Mouse (Mus musculus): ENCODE measurements around the gene Nudt8. TPM values are rescaled to one million over a fixed set of nuclear protein-coding genes. Genes with fewer than 3 reads are reported as not detected.
"Not testable (repeated sequence)": the region's sequence is repeated elsewhere in the genome, so short reads cannot be mapped to it uniquely, and the experiment has no call there.

Gene Nudt8
- polyA plus RNA-seq, 1 experiment from 2014 or later, result 74.1 TPM

- H3K4me1 ChIP-seq (ENCODE audit: control insufficient read depth in 2 of 2, insufficient read depth in 2 of 2, low read length in 2 of 2), result peaks cover 0 to 6% of the 10 kb centered on the region in 2 experiments; a peak in 1 of 4 replicates
- no peak overlapping the region for H3K9ac ChIP-seq (ENCODE audit: low read length)
- no peak overlapping the region for H3K4me3 ChIP-seq (ENCODE audit: control insufficient read depth in 1 of 2, insufficient read depth in 1 of 2, low read depth in 1 of 2, low read length in 2 of 2)
- no peak overlapping the region for H3K4me2 ChIP-seq (ENCODE audit: low read length)
- no peak for ATAC-seq (ENCODE audit: insufficient number of reproducible peaks, insufficient read depth, low FRiP score, low read depth)
- no peak overlapping the region for H3K27ac ChIP-seq (replicated peaks in 1 of 2; ENCODE audit: control insufficient read depth in 1 of 2, insufficient read depth in 1 of 2, low read depth in 2 of 2, low read length in 2 of 2)
- no peaks in the 10 kb centered on the region for H3K36me3 ChIP-seq (ENCODE audit: control insufficient read depth, insufficient read depth, low read length)
- H3K27me3 ChIP-seq (ENCODE audit: control insufficient read depth, insufficient read depth, low read length), result 0 out of 2 replicates have a peak, but pooled peaks cover 3% of the 10 kb centered on the region
- no peaks in the 10 kb centered on the region for H3K9me3 ChIP-seq (ENCODE audit: control insufficient read depth, low read length)
Measured at GRCm38 (mm10) chr19:3959030-3959429, 41.4 kb upstream of the Nudt8 start.

DNA sequence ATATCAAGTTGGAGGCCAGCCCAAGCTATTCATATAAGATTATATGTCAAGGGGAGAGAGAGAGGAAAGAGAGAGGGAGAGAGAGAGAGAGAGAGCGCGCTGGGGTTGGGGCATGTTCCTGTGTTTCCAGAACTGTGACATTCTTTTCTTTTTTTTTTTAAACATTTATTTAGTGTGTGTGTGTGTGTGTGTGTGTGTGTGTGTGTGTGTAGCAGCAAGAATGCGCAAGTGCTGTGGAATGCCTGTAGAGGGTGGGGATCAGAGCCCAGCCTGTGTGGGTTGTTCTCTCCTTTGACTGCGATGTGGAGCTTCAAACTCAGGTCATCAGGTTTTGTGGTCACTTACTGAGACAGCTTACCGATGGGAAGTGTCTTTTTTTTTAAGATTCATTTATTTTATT lies 40.2 kb upstream of the Nudt8 start:
- H3K4me2 ChIP-seq (ENCODE audit: low read length), result no peak overlapping the region
- H3K9me3 ChIP-seq (ENCODE audit: control insufficient read depth, low read length), result no peaks in the 10 kb centered on the region
- no peak for ATAC-seq (ENCODE audit: insufficient number of reproducible peaks, insufficient read depth, low FRiP score, low read depth)
- H3K36me3 ChIP-seq (ENCODE audit: control insufficient read depth, insufficient read depth, low read length), result no peaks in the 10 kb centered on the region
- H3K9ac ChIP-seq (ENCODE audit: low read length), result no peak overlapping the region
- 82% methylated on average over 5 of the region's 5 CpGs for WGBS
- H3K4me1 ChIP-seq (ENCODE audit: control insufficient read depth in 2 of 2, insufficient read depth in 2 of 2, low read length in 2 of 2), result peaks cover 0 to 6% of the 10 kb centered on the region in 2 experiments; a peak in 1 of 4 replicates
- H3K27me3 ChIP-seq (ENCODE audit: control insufficient read depth, insufficient read depth, low read length), result 0 out of 2 replicates have a peak, but pooled peaks cover 3% of the 10 kb centered on the region
- no peak overlapping the region for H3K4me3 ChIP-seq (ENCODE audit: control insufficient read depth in 1 of 2, insufficient read depth in 1 of 2, low read depth in 1 of 2, low read length in 2 of 2)
- H3K27ac ChIP-seq (replicated peaks in 1 of 2; ENCODE audit: control insufficient read depth in 1 of 2, insufficient read depth in 1 of 2, low read depth in 2 of 2, low read length in 2 of 2), result no peak overlapping the region

DNA sequence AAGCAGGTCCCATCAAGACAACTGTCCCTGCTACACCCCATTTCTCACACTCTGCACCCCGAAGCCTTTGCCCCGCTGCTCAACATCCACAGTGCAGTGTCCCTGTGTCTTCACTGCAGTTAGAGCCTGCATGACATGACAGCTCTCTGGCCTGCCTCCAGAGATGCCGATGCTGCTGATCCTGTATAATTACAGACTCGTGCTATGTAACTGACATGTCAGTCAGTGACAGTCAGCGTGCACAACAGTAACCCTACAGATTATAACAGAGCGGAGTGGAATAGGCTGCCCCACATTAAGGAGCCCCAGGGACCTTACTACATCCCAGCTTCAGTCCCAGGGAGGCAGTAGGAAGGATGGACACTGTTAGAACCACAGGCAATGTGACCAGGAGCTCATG lies 38.6 kb upstream of the Nudt8 start:
- ATAC-seq (ENCODE audit: insufficient number of reproducible peaks, insufficient read depth, low FRiP score, low read depth); H3K27ac ChIP-seq (replicated peaks in 1 of 2; ENCODE audit: control insufficient read depth in 1 of 2, insufficient read depth in 1 of 2, low read depth in 2 of 2, low read length in 2 of 2); H3K9me3 ChIP-seq (ENCODE audit: control insufficient read depth, low read length); H3K4me1 ChIP-seq (ENCODE audit: control insufficient read depth in 2 of 2, insufficient read depth in 2 of 2, low read length in 2 of 2); H3K27me3 ChIP-seq (ENCODE audit: control insufficient read depth, insufficient read depth, low read length); H3K4me3 ChIP-seq (ENCODE audit: control insufficient read depth in 1 of 2, insufficient read depth in 1 of 2, low read depth in 1 of 2, low read length in 2 of 2); H3K36me3 ChIP-seq (ENCODE audit: control insufficient read depth, insufficient read depth, low read length); H3K4me2 ChIP-seq (ENCODE audit: low read length); H3K9ac ChIP-seq (ENCODE audit: low read length): not testable (repeated sequence)
- WGBS, result 67% methylated on average over 6 of the region's 6 CpGs

DNA sequence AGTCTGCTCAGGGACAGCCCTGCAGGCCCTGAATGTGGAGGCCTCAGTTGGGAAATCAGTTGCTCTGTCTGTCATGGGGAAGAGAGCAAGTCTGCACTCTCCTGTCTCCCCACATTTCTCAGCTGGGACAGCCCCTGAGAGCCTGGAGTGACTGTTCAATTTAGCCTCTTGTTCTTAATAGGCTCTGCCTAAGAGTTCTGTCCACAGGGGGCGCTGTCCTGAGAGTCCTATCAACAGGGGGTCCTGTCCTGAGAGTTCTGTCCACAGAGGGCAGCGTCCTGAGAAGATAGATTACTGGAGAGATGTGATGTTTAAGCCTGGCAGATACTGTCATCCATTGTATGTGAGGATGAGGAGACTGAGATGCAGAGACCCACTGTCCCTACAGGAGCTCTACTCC lies 37.9 kb upstream of the Nudt8 start:
- ATAC-seq (ENCODE audit: insufficient number of reproducible peaks, insufficient read depth, low FRiP score, low read depth), result no peak

GRCm38 (mm10) chr19:3964030-3964429 lies 36.4 kb upstream of the Nudt8 start:
- Histone ChIP-seq H3K27me3 (ENCODE audit: control insufficient read depth, insufficient read depth, low read length) (no peaks in the 10 kb centered on the region), H3K9me3 (ENCODE audit: control insufficient read depth, low read length) (no peaks in the 10 kb centered on the region), H3K27ac (replicated peaks in 1 of 2; ENCODE audit: control insufficient read depth in 1 of 2, insufficient read depth in 1 of 2, low read depth in 2 of 2, low read length in 2 of 2) (no peak overlapping the region), H3K4me2 (ENCODE audit: low read length) (no peak overlapping the region), H3K4me1 (ENCODE audit: control insufficient read depth in 2 of 2, insufficient read depth in 2 of 2, low read length in 2 of 2) (peaks cover 2 to 5% of the 10 kb centered on the region in 2 experiments; a peak in 3 of 4 replicates), H3K36me3 (ENCODE audit: control insufficient read depth, insufficient read depth, low read length) (no peaks in the 10 kb centered on the region), H3K9ac (ENCODE audit: low read length) (no peak overlapping the region), H3K4me3 (ENCODE audit: control insufficient read depth in 1 of 2, insufficient read depth in 1 of 2, low read depth in 1 of 2, low read length in 2 of 2) (no peak overlapping the region)
- WGBS, result 72% methylated on average over 4 of the region's 4 CpGs
- ATAC-seq (ENCODE audit: insufficient number of reproducible peaks, insufficient read depth, low FRiP score, low read depth), result no peak

More for the DNA sequence above, 37.9 kb upstream of the Nudt8 start:
- Histone ChIP-seq H3K4me2 (ENCODE audit: low read length) (no peak overlapping the region), H3K4me3 (ENCODE audit: control insufficient read depth in 1 of 2, insufficient read depth in 1 of 2, low read depth in 1 of 2, low read length in 2 of 2) (no peak overlapping the region), H3K9ac (ENCODE audit: low read length) (no peak overlapping the region), H3K4me1 (ENCODE audit: control insufficient read depth in 2 of 2, insufficient read depth in 2 of 2, low read length in 2 of 2) (peaks cover 0 to 5% of the 10 kb centered on the region in 2 experiments; a peak in 2 of 4 replicates), H3K27me3 (ENCODE audit: control insufficient read depth, insufficient read depth, low read length) (no peaks in the 10 kb centered on the region), H3K27ac (replicated peaks in 1 of 2; ENCODE audit: control insufficient read depth in 1 of 2, insufficient read depth in 1 of 2, low read depth in 2 of 2, low read length in 2 of 2) (no peak overlapping the region), H3K9me3 (ENCODE audit: control insufficient read depth, low read length) (no peaks in the 10 kb centered on the region), H3K36me3 (ENCODE audit: control insufficient read depth, insufficient read depth, low read length) (no peaks in the 10 kb centered on the region)
- 18% methylated on average over 2 of the region's 2 CpGs for WGBS

GRCm38 (mm10) chr19:3966330-3967075 lies 33.9 kb upstream of the Nudt8 start:
- Histone ChIP-seq H3K9me3 (ENCODE audit: control insufficient read depth, low read length) (no peaks in the 10 kb centered on the region), H3K27me3 (ENCODE audit: control insufficient read depth, insufficient read depth, low read length) (no peaks in the 10 kb centered on the region), H3K36me3 (ENCODE audit: control insufficient read depth, insufficient read depth, low read length) (no peaks in the 10 kb centered on the region), H3K4me1 (ENCODE audit: control insufficient read depth in 2 of 2, insufficient read depth in 2 of 2, low read length in 2 of 2) (peaks cover 3 to 5% of the 10 kb centered on the region in 2 experiments; a peak in 3 of 4 replicates), H3K9ac (ENCODE audit: low read length) (no peak overlapping the region), H3K4me3 (ENCODE audit: control insufficient read depth in 1 of 2, insufficient read depth in 1 of 2, low read depth in 1 of 2, low read length in 2 of 2) (no peak overlapping the region), H3K27ac (replicated peaks in 1 of 2; ENCODE audit: control insufficient read depth in 1 of 2, insufficient read depth in 1 of 2, low read depth in 2 of 2, low read length in 2 of 2) (no peak overlapping the region), H3K4me2 (ENCODE audit: low read length) (no peak overlapping the region)
- no peak for ATAC-seq (ENCODE audit: insufficient number of reproducible peaks, insufficient read depth, low FRiP score, low read depth)
- 64% methylated on average over 11 of the region's 11 CpGs for WGBS

- no peak for ATAC-seq (ENCODE audit: insufficient number of reproducible peaks, insufficient read depth, low FRiP score, low read depth)
- no peak overlapping the region for H3K27ac ChIP-seq (replicated peaks in 1 of 2; ENCODE audit: control insufficient read depth in 1 of 2, insufficient read depth in 1 of 2, low read depth in 2 of 2, low read length in 2 of 2)
- no peak overlapping the region for H3K4me3 ChIP-seq (ENCODE audit: control insufficient read depth in 1 of 2, insufficient read depth in 1 of 2, low read depth in 1 of 2, low read length in 2 of 2)
- no peaks in the 10 kb centered on the region for H3K27me3 ChIP-seq (ENCODE audit: control insufficient read depth, insufficient read depth, low read length)
- peaks cover 3 to 5% of the 10 kb centered on the region in 2 experiments; a peak in 3 of 4 replicates for H3K4me1 ChIP-seq (ENCODE audit: control insufficient read depth in 2 of 2, insufficient read depth in 2 of 2, low read length in 2 of 2)
- no peaks in the 10 kb centered on the region for H3K36me3 ChIP-seq (ENCODE audit: control insufficient read depth, insufficient read depth, low read length)
- no peak overlapping the region for H3K4me2 ChIP-seq (ENCODE audit: low read length)
- WGBS, result 28% methylated on average over 3 of the region's 3 CpGs
- no peaks in the 10 kb centered on the region for H3K9me3 ChIP-seq (ENCODE audit: control insufficient read depth, low read length)
- H3K9ac ChIP-seq (ENCODE audit: low read length), result no peak overlapping the region
Measured at GRCm38 (mm10) chr19:3967258-3967657, 33.1 kb upstream of the Nudt8 start.

- H3K9me3 ChIP-seq (ENCODE audit: control insufficient read depth, low read length), result no peaks in the 10 kb centered on the region
- H3K27me3 ChIP-seq (ENCODE audit: control insufficient read depth, insufficient read depth, low read length), result no peaks in the 10 kb centered on the region
- ATAC-seq (ENCODE audit: insufficient number of reproducible peaks, insufficient read depth, low FRiP score, low read depth), result no peak
- no peaks in the 10 kb centered on the region for H3K36me3 ChIP-seq (ENCODE audit: control insufficient read depth, insufficient read depth, low read length)
- H3K4me3 ChIP-seq (ENCODE audit: control insufficient read depth in 1 of 2, insufficient read depth in 1 of 2, low read depth in 1 of 2, low read length in 2 of 2), result no peak within 1 kb of the TSS
- WGBS, result 52% methylated on average over 9 of the region's 9 CpGs
- H3K4me2 ChIP-seq (ENCODE audit: low read length), result no peak within 1 kb of the TSS
- no peak within 1 kb of the TSS for H3K27ac ChIP-seq (replicated peaks in 1 of 2; ENCODE audit: control insufficient read depth in 1 of 2, insufficient read depth in 1 of 2, low read depth in 2 of 2, low read length in 2 of 2)
- no peak within 1 kb of the TSS for H3K9ac ChIP-seq (ENCODE audit: low read length)
- H3K4me1 ChIP-seq (ENCODE audit: control insufficient read depth in 2 of 2, insufficient read depth in 2 of 2, low read length in 2 of 2), result peaks cover 2 to 3% of the 10 kb centered on the region in 2 experiments; a peak in 3 of 4 replicates
Measured at GRCm38 (mm10) chr19:3972229-3972628, 28.2 kb upstream of the Nudt8 start, which contains the start of gene Aldh3b2. Aldh3b2 (plus strand) TSS chr19:3972328.

Measured in heart, embryonic 14.5 days (tissue).